Mouse (Mus musculus): ENCODE results near the gene Spink8. TPM values are rescaled to one million over a fixed set of nuclear protein-coding genes. Genes with fewer than 3 reads are reported as not detected.

Gene Spink8
- polyA plus RNA-seq, 1 experiment from 2014 or later = not detected

DNA sequence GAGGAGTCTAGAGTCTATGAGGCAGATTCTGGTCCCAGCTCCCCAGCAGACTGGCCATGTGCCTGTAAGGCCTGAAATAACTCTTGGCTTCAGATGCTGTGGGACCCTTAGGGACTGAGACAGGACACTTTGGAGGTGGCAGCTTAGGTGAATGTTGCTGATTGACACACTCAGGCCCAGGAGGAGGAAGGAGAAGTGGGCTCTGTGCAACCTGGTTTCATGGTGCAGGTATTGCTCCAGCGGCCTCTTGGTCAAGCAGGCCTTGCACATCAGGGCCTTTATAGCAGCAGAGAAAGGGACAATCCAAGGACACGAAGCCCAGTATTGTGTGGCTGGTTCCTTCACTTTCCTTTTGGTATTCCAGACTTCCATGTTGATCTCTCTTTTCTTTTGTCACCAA is 42.3 kb downstream of the Spink8 start:
- no peaks in the 10 kb centered on the region for H3K27me3 ChIP-seq (replicated peaks; ENCODE audit: control insufficient read depth, insufficient read depth, low read length)
- 82% methylated on average over 2 of the region's 2 CpGs for WGBS
- no peak overlapping the region for H3K4me2 ChIP-seq
- DNase-seq (ENCODE audit: low spot score) = no peak
- no peak overlapping the region for H3K4me3 ChIP-seq (ENCODE audit: low read depth, low read length)
- H3K9ac ChIP-seq (ENCODE audit: low read depth, low read length) = no peak overlapping the region
- H3K36me3 ChIP-seq (ENCODE audit: control insufficient read depth, insufficient read depth, low read length) = no peaks in the 10 kb centered on the region
- ATAC-seq (replicated peaks; ENCODE audit: low FRiP score) = no peak
- H3K4me1 ChIP-seq (replicated peaks; ENCODE audit: control insufficient read depth, insufficient read depth, low read length) = no peaks in the 10 kb centered on the region
- no peak overlapping the region for H3K27ac ChIP-seq (ENCODE audit: low read depth, low read length)
- no peaks in the 10 kb centered on the region for H3K9me3 ChIP-seq (ENCODE audit: control insufficient read depth, low read length)

DNA sequence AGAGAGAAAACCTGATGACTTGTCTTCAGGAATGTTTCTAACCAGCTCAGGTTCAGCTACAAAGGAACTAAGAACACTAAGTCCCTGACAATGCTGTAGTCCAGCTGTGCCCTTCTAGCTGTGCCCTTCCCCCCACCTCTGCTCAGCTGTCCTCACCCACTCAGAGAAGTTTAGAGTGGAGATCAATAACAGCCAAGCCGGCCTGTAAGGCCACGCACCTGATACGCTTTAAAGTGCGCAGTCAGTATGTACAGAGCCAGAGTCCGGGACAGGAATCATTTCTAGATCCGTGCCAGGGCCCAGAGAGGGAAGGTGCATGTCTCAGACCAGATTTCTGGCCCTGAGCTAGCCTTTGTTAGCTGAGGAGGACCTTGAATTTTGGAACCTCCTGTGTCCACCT is 43.9 kb downstream of the Spink8 start:
- 67% methylated on average over 6 of the region's 6 CpGs for WGBS
- H3K27ac ChIP-seq (ENCODE audit: low read depth, low read length) = no peak overlapping the region
- H3K36me3 ChIP-seq (ENCODE audit: control insufficient read depth, insufficient read depth, low read length) = no peaks in the 10 kb centered on the region
- no peak overlapping the region for H3K4me2 ChIP-seq
- H3K27me3 ChIP-seq (replicated peaks; ENCODE audit: control insufficient read depth, insufficient read depth, low read length) = no peaks in the 10 kb centered on the region
- H3K9me3 ChIP-seq (ENCODE audit: control insufficient read depth, low read length) = no peaks in the 10 kb centered on the region
- no peak overlapping the region for H3K9ac ChIP-seq (ENCODE audit: low read depth, low read length)
- ATAC-seq (replicated peaks; ENCODE audit: low FRiP score) (peak; percentile 20; the same call in 1 of the 2 replicates), DNase-seq (ENCODE audit: low spot score) (no peak)
- H3K4me3 ChIP-seq (ENCODE audit: low read depth, low read length) = no peak overlapping the region
- no peaks in the 10 kb centered on the region for H3K4me1 ChIP-seq (replicated peaks; ENCODE audit: control insufficient read depth, insufficient read depth, low read length)

DNA sequence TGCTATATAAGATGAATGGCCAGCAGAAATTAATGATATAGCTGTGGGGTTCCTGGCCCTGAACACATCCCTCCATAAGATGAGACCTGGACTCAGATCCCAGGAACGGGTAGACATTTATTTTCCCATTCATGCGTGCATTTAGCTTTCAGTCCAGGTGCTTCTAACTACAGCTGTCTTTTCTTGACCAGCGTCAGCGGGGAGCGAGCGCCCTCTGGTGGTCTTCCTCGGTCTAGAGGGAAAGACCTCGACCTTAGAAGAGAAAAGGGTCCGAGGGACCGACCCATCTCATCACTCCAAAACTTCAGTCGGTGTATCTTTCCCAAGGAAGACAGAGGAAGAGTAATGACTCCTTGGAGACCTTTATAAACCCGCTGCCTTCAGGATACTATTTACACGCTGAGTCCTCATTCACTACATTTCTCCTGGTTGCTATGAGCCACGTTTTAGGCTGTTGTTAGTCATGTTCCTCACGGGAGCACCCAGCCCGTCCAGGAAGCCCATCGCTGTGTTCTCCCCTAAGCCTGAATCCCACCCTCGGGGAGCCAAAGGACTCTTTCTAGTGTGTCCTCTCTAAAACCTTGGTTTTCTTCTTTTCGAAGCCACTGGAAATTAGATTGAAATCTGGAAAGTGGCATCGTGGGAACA is 50.4 kb downstream of the Spink8 start:
- ATAC-seq (replicated peaks; ENCODE audit: low FRiP score) = peak; percentile 56
- Histone ChIP-seq H3K4me3 (ENCODE audit: low read depth, low read length) (peak overlapping the region; percentile 30; the same call in 1 of the 2 replicates), H3K4me2 (peak overlapping the region; percentile 53), H3K27me3 (replicated peaks; ENCODE audit: control insufficient read depth, insufficient read depth, low read length) (no peaks in the 10 kb centered on the region), H3K9me3 (ENCODE audit: control insufficient read depth, low read length) (no peaks in the 10 kb centered on the region), H3K36me3 (ENCODE audit: control insufficient read depth, insufficient read depth, low read length) (no peaks in the 10 kb centered on the region), H3K9ac (ENCODE audit: low read depth, low read length) (no peak overlapping the region), H3K27ac (ENCODE audit: low read depth, low read length) (peak overlapping the region; percentile 38; the same call in 1 of the 2 replicates), H3K4me1 (replicated peaks; ENCODE audit: control insufficient read depth, insufficient read depth, low read length) (peaks cover 7% of the 10 kb centered on the region)
- 7% methylated on average over 20 of the region's 20 CpGs for WGBS
- DNase-seq (ENCODE audit: low spot score) = peak; percentile 82

DNA sequence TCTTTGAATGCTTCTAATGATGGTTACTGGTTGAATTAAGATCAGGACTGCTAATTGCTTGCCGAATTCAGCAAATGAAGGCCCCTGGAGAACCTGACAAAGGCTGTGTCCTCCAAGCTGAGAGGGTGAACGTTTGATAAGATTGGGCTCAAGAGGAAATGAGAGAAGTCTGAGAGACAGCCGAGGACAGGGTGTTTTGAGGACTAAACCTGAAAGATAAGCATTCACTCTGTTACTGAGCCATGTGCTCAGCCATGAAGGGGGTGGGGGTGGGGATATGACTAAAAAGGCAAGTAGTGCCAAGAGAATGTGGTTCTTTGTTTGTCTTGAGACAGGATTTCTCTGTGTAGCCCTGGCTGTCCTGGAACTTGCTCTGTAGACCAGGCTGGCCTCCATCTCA is 51.0 kb downstream of the Spink8 start:
- Histone ChIP-seq H3K9ac (ENCODE audit: low read depth, low read length) (no peak overlapping the region), H3K36me3 (ENCODE audit: control insufficient read depth, insufficient read depth, low read length) (no peaks in the 10 kb centered on the region), H3K27ac (ENCODE audit: low read depth, low read length) (peak overlapping the region; percentile 38; the same call in 1 of the 2 replicates), H3K4me2 (peak overlapping the region; percentile 53), H3K27me3 (replicated peaks; ENCODE audit: control insufficient read depth, insufficient read depth, low read length) (no peaks in the 10 kb centered on the region), H3K9me3 (ENCODE audit: control insufficient read depth, low read length) (no peaks in the 10 kb centered on the region), H3K4me1 (replicated peaks; ENCODE audit: control insufficient read depth, insufficient read depth, low read length) (peaks cover 7% of the 10 kb centered on the region), H3K4me3 (ENCODE audit: low read depth, low read length) (peak overlapping the region; percentile 30; the same call in 1 of the 2 replicates)
- 23% methylated on average over 3 of the region's 3 CpGs for WGBS
- DNase-seq (ENCODE audit: low spot score) (no peak), ATAC-seq (replicated peaks; ENCODE audit: low FRiP score) (peak; percentile 79)

DNA sequence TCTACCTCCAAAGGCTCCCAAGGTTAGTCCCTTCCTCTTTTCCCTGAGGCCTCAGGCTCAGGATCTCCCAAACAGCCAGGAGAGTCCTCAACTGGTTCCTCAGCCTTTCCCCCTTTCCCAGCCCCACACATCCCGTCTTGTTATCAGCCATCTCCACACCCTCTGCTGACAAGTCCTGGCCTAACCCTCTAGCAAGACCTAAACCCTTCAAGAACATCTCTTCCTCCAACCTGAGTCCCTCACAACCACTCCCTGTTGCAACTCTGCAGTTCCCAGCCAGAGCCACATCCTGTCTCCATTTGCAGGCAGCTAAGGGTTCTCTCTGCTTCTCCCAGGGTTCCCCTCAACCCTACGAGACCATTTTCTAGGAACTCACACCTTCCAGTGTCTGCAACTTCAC is 54.1 kb downstream of the Spink8 start:
- no peak overlapping the region for H3K4me2 ChIP-seq
- H3K9me3 ChIP-seq (ENCODE audit: control insufficient read depth, low read length) = no peaks in the 10 kb centered on the region
- H3K36me3 ChIP-seq (ENCODE audit: control insufficient read depth, insufficient read depth, low read length) = no peaks in the 10 kb centered on the region
- ATAC-seq (replicated peaks; ENCODE audit: low FRiP score) (0 out of 2 replicates have a peak, but pooled peaks have one; percentile 19), DNase-seq (ENCODE audit: low spot score) (no peak)
- WGBS = 43% methylated on average over 2 of the region's 2 CpGs
- H3K27me3 ChIP-seq (replicated peaks; ENCODE audit: control insufficient read depth, insufficient read depth, low read length) = no peaks in the 10 kb centered on the region
- peaks cover 16% of the 10 kb centered on the region for H3K4me1 ChIP-seq (replicated peaks; ENCODE audit: control insufficient read depth, insufficient read depth, low read length)
- no peak overlapping the region for H3K27ac ChIP-seq (ENCODE audit: low read depth, low read length)
- H3K4me3 ChIP-seq (ENCODE audit: low read depth, low read length) = no peak overlapping the region
- H3K9ac ChIP-seq (ENCODE audit: low read depth, low read length) = no peak overlapping the region

DNA sequence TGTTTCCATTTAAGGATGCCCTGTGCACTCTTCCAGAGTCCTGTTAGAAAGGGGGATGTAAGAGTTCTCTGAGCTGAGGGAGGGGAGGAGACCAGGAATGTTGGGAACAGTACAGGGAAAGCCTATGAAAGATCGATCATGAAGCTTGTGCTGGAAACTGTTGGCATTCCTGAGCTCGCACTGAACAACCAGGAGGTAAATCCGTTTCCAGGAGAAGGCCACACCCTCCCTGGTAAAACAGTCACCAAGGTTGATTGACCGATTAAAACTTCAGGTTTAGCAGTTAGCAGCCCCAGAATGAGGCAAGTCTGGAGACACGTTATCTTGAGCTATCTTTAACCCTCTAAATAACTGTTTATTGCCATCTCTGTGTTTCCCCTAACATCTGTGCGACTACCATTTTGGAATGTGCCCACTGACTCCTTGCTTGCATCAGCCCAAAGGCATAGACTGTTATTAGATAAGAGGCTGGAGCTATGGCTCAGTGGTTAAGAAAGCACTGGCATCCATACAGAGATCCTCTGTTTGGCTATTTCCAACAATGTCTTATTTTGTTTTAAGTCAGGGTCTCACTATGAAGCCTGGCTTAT is 59.0 kb downstream of the Spink8 start:
- DNase-seq (ENCODE audit: low spot score) (no peak), ATAC-seq (replicated peaks; ENCODE audit: low FRiP score) (no peak)
- Histone ChIP-seq H3K4me2 (peak overlapping the region; percentile 26), H3K27ac (ENCODE audit: low read depth, low read length) (peak overlapping the region; percentile 14; the same call in 1 of the 2 replicates), H3K27me3 (replicated peaks; ENCODE audit: control insufficient read depth, insufficient read depth, low read length) (no peaks in the 10 kb centered on the region), H3K4me1 (replicated peaks; ENCODE audit: control insufficient read depth, insufficient read depth, low read length) (peaks cover 11% of the 10 kb centered on the region), H3K9me3 (ENCODE audit: control insufficient read depth, low read length) (no peaks in the 10 kb centered on the region), H3K4me3 (ENCODE audit: low read depth, low read length) (no peak overlapping the region), H3K36me3 (ENCODE audit: control insufficient read depth, insufficient read depth, low read length) (no peaks in the 10 kb centered on the region), H3K9ac (ENCODE audit: low read depth, low read length) (no peak overlapping the region)
- 26% methylated on average over 6 of the region's 6 CpGs for WGBS

DNA sequence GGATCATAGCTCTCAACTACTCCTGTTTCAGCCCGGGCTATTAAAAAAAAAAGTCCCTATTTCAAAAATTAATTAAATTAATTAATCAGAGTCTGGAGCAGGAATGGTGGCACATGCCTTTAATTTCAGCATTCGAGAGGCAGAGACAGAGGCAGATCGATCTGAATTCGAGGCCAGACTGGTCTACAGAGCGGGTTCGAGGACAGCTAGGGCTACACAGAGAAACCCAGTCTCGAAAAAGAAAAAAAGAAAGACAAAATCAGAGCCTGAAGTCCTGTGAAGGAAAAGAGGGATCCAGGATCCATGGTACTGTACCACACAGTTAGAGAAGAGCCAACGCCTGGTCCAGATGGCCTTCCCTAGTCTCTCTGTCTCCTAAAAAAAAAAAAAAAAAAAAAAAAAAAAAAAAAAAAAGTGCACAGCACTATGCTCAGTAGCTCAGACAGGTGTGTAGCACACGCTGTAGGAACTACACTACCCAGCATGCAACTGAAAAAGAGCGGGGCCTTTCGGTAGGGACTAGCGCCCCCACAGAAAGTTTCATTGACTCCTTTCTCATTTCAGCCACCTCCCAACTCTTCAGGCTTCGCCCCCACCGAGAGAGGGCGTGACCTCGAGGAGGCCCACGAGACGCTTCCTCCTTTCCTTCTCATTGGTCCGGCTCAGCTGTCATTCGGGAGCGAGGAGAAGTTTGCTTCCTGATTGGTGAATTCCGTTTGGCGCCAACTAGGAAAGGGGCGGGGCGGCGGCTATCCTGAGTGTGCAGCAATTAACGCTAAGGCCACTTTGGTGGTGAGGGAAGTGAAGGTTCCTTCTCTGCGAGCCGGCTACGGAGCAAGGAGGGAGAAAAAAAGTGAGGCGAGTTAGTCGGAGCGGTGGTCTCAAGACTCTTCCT is 63.0 kb downstream of the Spink8 start, which contains the start of gene Cdc25a:
Cdc25a (plus strand) TSS at position 783 of the 895 bp plus-strand sequence.
- no peaks in the 10 kb centered on the region for H3K9me3 ChIP-seq (ENCODE audit: control insufficient read depth, low read length)
- H3K4me3 ChIP-seq (ENCODE audit: low read depth, low read length) = peak within 1 kb of the TSS; percentile 96
- peaks cover 22% of the 10 kb centered on the region for H3K36me3 ChIP-seq (ENCODE audit: control insufficient read depth, insufficient read depth, low read length)
- H3K27ac ChIP-seq (ENCODE audit: low read depth, low read length) = peak within 1 kb of the TSS; percentile 85
- no peaks in the 10 kb centered on the region for H3K27me3 ChIP-seq (replicated peaks; ENCODE audit: control insufficient read depth, insufficient read depth, low read length)
- H3K4me1 ChIP-seq (replicated peaks; ENCODE audit: control insufficient read depth, insufficient read depth, low read length) = peaks cover 17% of the 10 kb centered on the region
- peak within 1 kb of the TSS; percentile 67 for H3K4me2 ChIP-seq
- DNase-seq (ENCODE audit: low spot score) (peak; percentile 95), ATAC-seq (replicated peaks; ENCODE audit: low FRiP score) (peak; percentile 92)
- WGBS = 6% methylated on average over 33 of the region's 33 CpGs
- H3K9ac ChIP-seq (ENCODE audit: low read depth, low read length) = peak within 1 kb of the TSS; percentile 98

DNA sequence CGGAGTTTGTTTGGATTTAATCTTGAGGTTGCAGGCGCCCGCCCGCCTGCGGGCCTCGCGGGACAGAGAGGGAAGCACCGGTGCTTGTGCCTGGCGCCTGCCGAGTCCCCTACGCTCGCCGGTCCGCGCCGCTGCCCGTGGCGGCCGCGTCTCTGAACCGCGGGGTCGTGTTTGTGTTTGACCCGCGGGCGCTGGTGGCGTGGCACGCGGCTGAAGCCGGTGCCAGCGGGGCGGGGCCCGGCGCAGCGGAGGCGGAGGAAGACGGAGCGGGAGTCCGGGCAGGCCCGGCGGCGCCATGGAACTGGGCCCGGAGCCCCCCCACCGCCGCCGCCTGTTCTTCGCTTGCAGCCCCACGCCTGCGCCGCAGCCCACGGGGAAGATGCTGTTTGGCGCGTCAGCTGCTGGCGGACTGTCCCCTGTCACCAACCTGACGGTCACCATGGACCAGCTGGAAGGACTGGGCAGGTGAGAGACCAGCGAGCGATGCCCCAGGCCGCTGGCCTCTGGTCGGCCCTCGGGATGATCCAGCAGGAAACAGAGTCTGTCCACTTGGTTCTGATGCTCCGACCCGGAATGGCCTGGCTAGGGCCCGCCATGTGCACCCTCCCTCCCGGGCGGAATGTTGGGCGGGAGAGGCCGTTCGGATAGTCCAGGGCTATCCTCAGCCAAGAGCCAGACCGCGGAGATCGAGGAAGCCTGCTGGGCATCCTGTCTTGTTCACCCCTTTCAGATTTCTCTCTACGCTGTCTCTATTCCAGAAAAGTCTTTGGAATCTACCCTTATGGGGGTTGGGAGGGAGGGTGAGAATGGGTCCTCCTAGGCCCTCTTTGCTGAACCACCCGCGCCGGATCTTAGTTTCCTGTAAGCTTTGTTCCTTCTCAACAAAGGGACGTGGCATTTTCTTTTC is 63.9 kb downstream of the Spink8 start:
- H3K27ac ChIP-seq (ENCODE audit: low read depth, low read length) = peak overlapping the region; percentile 85
- under 1% methylated on average over 72 of the region's 76 CpGs for WGBS
- peak overlapping the region; percentile 96 for H3K4me3 ChIP-seq (ENCODE audit: low read depth, low read length)
- ATAC-seq (replicated peaks; ENCODE audit: low FRiP score) = peak; percentile 68
- H3K9me3 ChIP-seq (ENCODE audit: control insufficient read depth, low read length) = no peaks in the 10 kb centered on the region
- no peaks in the 10 kb centered on the region for H3K27me3 ChIP-seq (replicated peaks; ENCODE audit: control insufficient read depth, insufficient read depth, low read length)
- H3K4me1 ChIP-seq (replicated peaks; ENCODE audit: control insufficient read depth, insufficient read depth, low read length) = peaks cover 12% of the 10 kb centered on the region
- H3K4me2 ChIP-seq = peak overlapping the region; percentile 67
- H3K36me3 ChIP-seq (ENCODE audit: control insufficient read depth, insufficient read depth, low read length) = peaks cover 28% of the 10 kb centered on the region
- peak; percentile 54 for DNase-seq (ENCODE audit: low spot score)
- peak overlapping the region; percentile 98 for H3K9ac ChIP-seq (ENCODE audit: low read depth, low read length)
